Mouse (Mus musculus) cerebellum, postnatal 36 days (tissue): ENCODE measurements at regions not wholly inside any gene's neighbourhood (a gene's known extent, or its start where the extent isn't known, plus 50 kb on each side); places are given as distances from the start of the nearest gene placed in this dataset.
"Not testable (repeated sequence)": the region's sequence is repeated elsewhere in the genome, so short reads cannot be mapped to it uniquely, and the experiment has no call there.

Experiments used
- DNase-seq, 2 experiments: peaks; one replicate each; pipeline ENCODE4 v3.0.0; 2021 to 2022; ENCODE audit warnings: mixed read lengths in 2 of 2

DNA sequence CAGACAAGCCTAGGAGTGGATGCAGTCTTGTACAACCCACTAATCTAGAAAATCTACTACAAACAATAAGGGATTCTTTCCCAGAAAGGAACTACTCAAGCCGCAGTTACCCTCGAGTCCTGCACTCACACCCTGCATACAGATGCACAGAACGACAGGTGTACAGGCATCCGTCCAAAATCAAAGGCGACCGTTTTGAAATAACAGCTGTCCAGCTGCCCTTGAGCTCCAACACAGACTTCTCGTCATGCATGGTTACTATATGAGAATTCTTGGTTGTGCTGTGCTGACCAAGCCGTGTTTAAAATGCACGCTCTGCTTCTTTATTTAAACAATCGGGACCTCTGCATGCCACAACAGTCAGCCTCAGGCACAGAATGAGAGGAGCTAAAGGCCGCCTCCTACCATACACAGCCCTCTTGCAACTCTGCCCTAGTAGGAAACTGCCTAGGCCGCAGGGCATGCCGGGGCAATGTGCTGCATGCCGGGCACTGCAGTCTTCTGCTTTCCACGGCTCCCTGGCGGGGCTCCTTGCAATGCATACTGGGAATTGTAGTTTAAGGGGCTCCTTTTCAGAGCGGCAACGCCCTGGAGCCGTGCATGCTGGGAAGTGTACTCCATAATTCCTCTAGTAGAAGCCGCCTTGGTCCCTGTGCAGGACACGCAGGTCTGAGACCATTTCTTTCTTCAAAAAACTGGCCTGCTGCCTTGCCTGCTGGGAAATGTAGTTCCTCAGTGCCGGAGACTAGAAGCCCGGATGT is 237.4 kb upstream of the Myt1l start:
- DNase-seq: peak; percentile 97

- DNase-seq: no peak
Observed at GRCm38 (mm10) chr12:29297984-29298383, 230.2 kb upstream of the Myt1l start.

DNA sequence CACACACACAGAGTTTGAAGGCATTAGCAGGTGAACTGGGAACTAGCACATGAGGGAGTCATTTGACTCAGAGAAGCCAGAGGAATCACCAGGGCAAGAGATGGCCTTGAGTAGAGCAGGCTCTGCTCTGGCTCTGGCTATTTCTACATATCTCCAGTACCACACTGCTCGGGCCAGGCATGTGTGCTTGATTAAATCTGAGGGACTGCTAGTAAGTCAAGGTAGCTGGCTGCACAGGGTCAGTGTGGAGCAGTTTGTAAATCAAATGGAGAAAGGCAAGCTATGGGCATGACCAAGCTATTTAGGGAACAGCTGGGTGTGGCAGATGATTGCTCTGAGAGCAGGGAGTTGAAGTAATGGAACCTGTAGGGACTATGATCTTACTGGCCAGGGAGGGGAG is 212.5 kb upstream of the Myt1l start:
- DNase-seq: no peak

- DNase-seq: no peak
Observed at GRCm38 (mm10) chr12:29321468-29321867, 206.7 kb upstream of the Myt1l start.

DNA sequence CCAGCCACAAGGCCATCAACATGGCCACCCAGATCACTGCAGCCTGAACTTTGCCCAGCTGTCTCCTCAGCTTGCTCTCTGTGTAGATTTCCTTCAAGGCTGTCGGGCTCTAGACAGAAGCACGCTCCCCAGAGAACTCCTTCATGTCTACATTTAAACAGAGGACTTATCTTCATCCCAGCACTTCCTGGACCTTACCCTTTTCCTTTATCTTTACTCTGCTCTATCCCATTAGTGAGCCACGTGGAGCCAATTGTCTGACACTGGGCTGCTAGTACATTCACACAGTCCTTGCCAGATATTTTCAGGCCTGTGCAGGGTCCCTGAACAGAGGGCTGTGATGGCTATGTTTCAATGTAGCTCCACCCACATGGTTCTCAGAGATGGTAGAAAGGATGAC is 204.7 kb upstream of the Myt1l start:
- DNase-seq: no peak

DNA sequence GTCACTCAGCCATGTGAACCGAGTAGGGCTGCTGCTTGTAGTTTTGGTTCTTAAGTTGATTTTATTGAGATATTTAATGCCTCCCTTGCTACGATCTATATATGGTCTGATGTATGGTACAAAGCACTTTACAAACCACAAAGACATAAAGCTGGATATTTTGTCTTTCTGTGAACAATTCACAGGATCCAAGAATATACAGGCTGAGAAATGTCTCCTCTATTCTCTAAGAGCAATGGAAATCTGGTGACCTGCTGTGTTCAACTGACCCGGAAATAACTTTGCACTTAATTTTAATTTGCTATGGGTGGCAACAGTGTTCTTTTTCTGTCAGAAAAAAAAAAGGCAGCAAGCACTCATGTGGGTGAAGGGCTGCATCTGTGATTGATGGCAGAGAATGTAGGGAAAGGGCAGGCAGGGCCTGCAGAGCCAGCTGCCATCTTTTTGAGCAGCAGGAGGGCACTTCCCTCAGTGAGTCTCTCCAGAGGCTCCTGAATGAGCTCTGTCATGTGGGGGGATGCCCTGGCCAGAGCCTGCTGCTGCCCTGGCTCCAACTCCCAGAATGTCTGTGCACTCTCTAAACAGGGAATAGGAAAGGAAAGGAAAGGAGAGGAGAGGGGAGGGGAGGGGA is 192.2 kb upstream of the Myt1l start:
- no peak for DNase-seq

DNA sequence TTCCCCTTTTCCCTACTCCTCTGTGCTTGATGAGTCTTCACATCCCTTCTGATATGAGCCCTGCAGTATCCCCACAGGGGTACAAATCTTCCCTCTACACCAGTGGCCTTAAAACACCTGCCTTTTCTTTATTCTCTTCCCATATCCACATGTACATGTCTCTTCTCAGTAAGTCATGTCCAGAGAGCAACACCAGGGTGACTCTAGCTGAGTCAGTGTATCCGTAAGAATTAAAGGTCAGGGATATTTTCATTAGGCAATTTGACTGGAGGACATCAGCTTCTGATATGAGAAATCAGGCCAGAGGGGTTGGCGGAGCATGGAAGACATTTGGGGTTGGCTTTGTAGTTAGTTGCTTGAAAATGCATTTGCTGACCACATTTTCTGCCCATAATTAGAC is 190.8 kb upstream of the Myt1l start:
- no peak for DNase-seq

- no peak for DNase-seq
Observed at GRCm38 (mm10) chr12:29341388-29341995, 186.7 kb upstream of the Myt1l start.

- no peak for DNase-seq
Observed at GRCm38 (mm10) chr12:29343147-29343852, 184.9 kb upstream of the Myt1l start.

- peak; percentile 33 to 50 for DNase-seq
Observed at GRCm38 (mm10) chr12:29348698-29349097, 179.5 kb upstream of the Myt1l start.

DNA sequence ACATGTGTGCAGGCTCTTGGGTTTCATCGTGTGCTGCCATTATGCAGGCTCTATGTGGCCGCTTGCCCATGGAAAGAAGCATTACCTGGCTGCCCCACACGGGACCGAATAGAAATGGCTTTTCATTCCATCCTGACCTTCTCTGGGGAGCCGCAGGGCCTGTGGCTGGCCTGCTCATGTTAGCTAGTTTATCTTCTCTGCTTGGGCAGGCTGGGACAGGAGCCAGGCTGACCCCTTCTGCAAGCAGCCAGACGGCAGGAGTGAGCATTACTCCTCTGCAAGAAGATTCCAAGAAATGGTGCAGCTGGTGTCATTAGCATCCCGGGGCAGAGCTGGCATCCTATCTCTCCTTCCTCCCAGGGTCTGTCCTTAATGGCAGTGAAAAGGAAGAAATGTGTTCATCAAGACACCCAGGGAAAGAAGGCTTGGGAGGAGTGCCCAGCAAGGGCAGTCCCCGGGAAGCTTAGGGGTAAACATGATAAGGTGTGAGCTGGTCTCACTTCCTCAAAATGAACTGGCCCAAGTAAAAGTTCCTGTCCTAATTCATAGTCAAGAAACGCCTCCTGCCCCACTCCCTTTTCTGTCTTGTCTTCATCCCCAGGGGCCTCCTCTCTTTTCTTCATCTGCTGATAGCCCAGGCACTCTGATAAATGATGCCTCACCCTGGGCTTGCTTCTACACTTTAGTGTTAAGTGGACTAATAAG is 178.9 kb upstream of the Myt1l start:
- DNase-seq: peak; percentile 22 to 34

DNA sequence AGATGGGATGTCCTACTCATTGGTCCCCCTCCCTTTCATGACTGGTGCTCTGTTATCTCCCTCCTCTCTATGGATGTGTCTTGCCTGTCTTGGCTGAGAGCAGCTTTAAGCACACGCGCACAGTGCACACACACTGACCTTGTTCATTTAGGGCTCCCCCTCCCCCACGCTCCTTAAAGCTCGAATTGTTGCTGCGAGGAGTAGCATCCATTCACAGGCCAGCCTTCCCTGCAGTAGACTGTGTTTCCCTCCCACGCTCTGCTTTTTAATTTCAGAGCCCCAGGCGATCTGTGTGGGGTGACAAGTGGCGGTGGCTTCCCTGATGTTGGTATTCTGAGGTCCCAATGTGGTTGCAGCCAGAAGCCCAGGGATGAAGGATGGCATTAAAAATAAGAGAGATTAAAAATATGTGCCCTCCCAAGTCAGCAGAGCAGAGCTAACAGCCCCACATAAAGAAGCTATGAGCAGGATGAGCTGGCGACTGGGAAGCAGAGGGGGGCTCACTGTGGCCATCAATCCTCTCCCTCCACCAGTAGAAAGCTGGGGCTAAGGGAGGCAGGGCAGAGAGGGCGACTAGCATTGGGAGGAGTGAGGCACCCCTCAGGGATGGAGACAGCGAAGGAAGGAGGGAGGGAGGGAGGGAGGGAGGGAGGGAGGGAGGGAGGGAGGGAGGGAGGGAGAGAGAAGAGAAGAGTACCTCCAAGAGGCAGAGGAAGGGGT is 174.2 kb upstream of the Myt1l start:
- DNase-seq: no peak

GRCm38 (mm10) chr12:29354816-29355215 is 173.4 kb upstream of the Myt1l start:
- no peak for DNase-seq

GRCm38 (mm10) chr12:29356681-29357397 is 171.3 kb upstream of the Myt1l start:
- no peak for DNase-seq

GRCm38 (mm10) chr12:29361236-29361635 is 166.9 kb upstream of the Myt1l start:
- DNase-seq: peak in 1 of 2 experiments; percentile 36

DNA sequence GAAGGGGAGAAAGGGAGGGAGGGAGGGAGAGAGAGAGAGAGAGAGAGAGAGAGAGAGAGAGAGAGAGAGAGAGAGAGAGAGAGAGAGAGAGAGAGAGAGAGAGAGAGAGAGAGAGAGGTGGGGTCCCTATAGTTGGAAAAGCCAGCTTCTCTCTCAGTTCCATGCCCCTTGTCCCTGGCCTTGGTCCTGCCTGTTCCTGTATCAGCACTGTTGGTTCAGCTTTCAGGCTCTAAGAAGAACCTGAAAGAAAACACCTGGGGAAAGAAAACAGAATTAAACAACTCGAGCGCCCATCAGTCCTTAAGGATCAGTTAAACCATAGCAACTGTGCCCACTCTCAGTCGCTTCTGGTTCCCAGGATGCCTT is 160.5 kb upstream of the Myt1l start:
- not testable (repeated sequence) for DNase-seq

DNA sequence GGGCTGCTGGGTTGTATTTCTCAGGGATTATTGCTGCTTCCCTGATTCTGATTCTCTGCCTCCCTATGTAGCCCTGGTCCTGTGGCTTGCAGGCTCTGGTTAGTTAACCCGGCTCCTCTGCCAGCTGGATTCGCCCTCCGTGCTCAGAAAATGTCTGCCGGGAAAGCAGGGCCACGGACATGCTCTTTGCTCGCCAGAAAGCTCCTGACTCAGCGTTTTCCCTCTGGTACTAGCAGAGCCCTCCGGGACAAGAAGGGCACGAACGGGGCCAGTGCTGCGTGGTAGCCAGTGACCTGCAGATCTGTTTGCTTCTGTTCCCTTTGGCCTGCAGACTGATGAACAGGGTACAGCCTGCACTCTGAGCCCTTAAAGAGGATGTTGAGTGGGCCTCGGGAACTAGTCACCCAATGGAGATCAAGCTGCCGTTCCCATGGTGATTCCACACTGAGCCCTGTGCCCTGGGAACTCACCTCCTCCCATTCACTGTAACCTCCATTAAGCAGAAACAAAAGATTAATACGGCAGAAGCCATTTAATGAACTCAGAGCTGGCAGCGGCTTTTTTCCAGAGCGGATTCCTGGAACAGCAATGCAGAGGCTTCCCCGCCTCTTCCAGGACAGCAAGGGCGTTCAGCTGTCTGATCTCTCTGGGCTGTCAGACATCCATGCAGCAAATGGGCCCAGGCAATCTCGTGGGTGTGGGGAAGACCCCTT is 159.9 kb upstream of the Myt1l start:
- DNase-seq: peak; percentile 65 to 71

DNA sequence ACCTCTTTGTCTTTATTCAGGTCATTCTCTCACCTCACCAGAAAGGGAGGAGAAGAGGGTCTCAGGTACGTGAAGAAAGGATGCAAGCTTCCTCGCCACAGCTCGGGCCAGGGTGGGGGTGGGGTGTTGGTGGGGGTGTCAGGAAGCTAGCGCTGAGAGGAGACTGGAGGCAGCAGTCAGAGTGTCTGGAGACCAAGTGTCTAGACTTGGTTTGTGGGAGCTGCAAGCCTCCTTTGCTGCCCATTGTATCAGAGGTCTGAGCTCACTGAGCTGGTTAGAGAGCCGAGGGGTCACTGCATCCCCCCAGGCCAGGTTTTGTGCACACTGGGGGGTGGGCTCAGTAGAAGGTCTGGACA is 159.4 kb upstream of the Myt1l start:
- no peak for DNase-seq

DNA sequence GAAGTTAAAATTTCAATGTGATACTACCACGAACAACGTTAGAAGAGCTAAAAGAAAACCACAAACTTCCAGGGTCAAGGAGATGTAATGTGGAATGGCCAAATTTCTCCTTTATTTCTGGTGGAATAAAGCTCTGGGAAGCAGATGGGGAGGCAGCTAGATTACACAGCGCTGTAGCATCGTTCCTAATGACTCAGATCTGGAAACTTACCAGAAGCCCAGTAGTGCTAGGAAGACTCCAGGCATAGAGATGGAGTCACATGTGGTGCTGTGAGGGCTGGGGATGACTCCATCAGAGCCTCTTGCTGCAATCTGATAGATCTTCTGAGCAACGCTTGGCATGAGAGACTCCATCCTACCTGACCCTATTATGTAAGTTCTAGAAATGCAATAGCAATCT is 136.4 kb upstream of the Myt1l start:
- DNase-seq: no peak

- no peak for DNase-seq
Observed at GRCm38 (mm10) chr12:29394271-29394670, 133.9 kb upstream of the Myt1l start.

DNA sequence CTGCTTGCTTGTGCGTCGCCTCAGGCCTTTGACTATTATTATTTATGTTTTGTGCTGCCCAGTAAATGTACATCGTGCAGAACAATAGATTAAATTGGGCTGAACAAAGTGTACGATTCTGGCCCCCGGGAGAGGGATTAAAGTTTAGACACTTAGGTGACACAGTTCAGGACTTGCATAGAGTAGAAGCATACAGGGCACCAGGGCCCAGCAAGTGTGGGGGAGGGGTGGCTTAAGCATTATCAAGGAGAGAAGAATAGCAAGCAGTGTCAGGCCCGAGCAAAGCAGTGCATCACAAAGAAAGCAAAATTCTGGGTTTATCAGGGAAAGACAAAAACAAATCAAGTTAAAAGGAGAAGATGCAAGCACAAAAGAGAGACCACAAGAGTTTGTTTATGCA is 133.3 kb upstream of the Myt1l start:
- no peak for DNase-seq
